Mouse (Mus musculus) liver, adult 2 months (tissue): ENCODE data around the gene Gm28551.

Experiments
- CTCF ChIP-seq: fragments of 200-500 bp; IDR thresholded peaks from 2 replicates; pipeline ENCODE4 v1.5.1; 2011; ENCODE audit warnings: low read depth, low read length, control low read depth
- POLR2A ChIP-seq: fragments of 200-500 bp; IDR thresholded peaks from 2 replicates; pipeline ENCODE4 v1.6.1; 2011; ENCODE audit warnings: low read length, control low read depth; ENCODE audit not compliant: insufficient read depth; ENCODE audit errors: extremely low read depth

DNA sequence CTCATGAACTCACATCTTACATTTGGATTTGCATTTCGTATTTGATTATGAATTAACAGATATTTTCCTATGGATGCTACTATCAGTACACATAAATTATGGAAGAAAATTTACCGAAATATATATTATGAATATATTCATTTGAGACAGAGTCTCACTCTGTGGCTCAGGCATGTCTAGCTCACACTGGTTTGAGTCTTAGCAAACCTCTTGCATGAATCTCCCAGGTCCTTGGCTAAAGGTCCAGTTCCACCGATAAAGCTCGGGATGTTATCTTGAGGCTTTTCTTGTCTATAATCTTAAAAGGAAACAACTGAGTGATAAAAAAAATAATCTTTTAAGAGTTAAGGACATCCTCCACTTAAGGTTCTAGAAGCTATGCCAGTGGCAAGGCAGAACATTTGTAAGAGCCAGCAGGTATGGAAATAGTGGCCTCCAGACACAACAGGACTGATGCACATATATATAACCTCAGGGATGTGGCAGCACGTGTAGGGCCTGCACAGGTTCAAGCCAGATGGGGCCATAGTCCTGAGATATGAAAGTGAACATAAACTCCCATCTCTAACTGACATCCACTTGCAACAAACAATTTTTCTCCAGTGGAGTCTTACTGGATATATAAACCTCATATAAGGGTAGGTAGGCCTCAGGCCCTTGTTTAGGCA lies 27.5 kb downstream of the Gm28551 start:
- TF ChIP-seq POLR2A (no peak), CTCF (no peak)
